Mouse (Mus musculus): ENCODE data around the gene Gm21921.
"Not testable (repeated sequence)": the region's sequence is repeated elsewhere in the genome, so short reads cannot be mapped to it uniquely, and the experiment has no call there.

Gene Gm21921

DNA sequence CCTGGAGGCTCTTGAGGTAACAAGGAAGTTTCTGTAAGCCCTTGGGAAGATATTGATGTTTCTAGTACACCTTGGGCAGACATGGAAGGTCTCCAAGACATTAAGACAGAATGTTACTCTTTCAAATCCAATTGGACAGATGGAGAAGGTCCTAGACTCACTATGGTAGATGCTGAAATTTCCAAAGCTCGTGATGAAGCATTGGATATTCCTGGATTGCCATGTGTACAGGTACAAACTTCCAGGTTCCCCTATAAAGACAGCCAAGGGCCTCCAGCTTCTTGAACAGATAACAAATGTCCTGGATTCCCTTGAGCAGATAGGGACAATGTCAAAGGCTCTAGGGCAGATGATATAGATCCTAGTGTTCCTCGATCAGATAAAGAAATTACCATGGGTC, at the start of gene Gm21921:
Gene Gm21921 (minus strand): TSS at position 101 of the 400 bp plus-strand sequence.
- DNase-seq (ENCODE audit: low spot score): not testable (repeated sequence)

All from urinary bladder, postnatal 14 days (tissue).